In genomic region chr8:110664202-110664896, GRCm38 (mm10) we compare ENCODE assay signal across 8 mouse cellular contexts. TPM values are rescaled to one million over a fixed set of nuclear protein-coding genes. Genes with fewer than 3 reads are reported as not detected.
DNase-seq lines count a peak whose midpoint lies in the region; ATAC-seq lines count a peak whose summit lies in the region.

No protein-coding gene starts in this region.

- no peaks in the 10 kb centered on the region for H3K9me3 ChIP-seq in embryonic facial prominence, embryonic 14.5 days (ENCODE audit: control insufficient read depth, low read length)
- no peaks in the 10 kb centered on the region for H3K9me3 ChIP-seq in hindbrain, embryonic 10.5 days

- 64% methylated on average over 7 of the region's 7 CpGs for WGBS in embryonic facial prominence, embryonic 14.5 days
- WGBS in hindbrain, embryonic 10.5 days: 73% methylated on average over 7 of the region's 7 CpGs

- no peak overlapping the region for H3K9ac ChIP-seq in embryonic facial prominence, embryonic 14.5 days (ENCODE audit: low read depth, low read length)

- H3K27me3 ChIP-seq in embryonic facial prominence, embryonic 14.5 days (replicated peaks; ENCODE audit: control insufficient read depth, insufficient read depth, low read length): no peaks in the 10 kb centered on the region
- H3K27me3 ChIP-seq in hindbrain, embryonic 10.5 days (ENCODE audit: insufficient read depth, poor library complexity, severe bottlenecking): no peaks in the 10 kb centered on the region

- peak; percentile 60 for DNase-seq in ovary, postnatal 36 days (ENCODE audit: low spot score)
- no peak for DNase-seq in ovary, postnatal 10 days (ENCODE audit: low spot score)
- peak; percentile 57 for DNase-seq in embryonic facial prominence, embryonic 14.5 days (ENCODE audit: low spot score)
- DNase-seq in hindbrain, embryonic 10.5 days (ENCODE audit: low spot score): no peak
- peak; percentile 53 to 72 for DNase-seq in left cerebral cortex, adult 9 months (ENCODE audit: low spot score in 2 of 2)
- DNase-seq in right cerebral cortex, postnatal 4 days: peak; percentile 79
- DNase-seq in urinary bladder, adult 2 months (ENCODE audit: low spot score): no peak

- H3K4me3 ChIP-seq in embryonic facial prominence, embryonic 14.5 days (ENCODE audit: low read depth, low read length): no peak overlapping the region
- no peak overlapping the region for H3K4me3 ChIP-seq in hindbrain, embryonic 10.5 days

- ATAC-seq in embryonic facial prominence, embryonic 14.5 days (ENCODE audit: low read depth): peak; percentile 81
- ATAC-seq in CD4-positive, CD25-positive, alpha-beta regulatory T cell, adult 4 months: no peak

- H3K4me2 ChIP-seq in embryonic facial prominence, embryonic 14.5 days (ENCODE audit: low read depth, low read length): no peak overlapping the region

- 0 out of 2 replicates have a peak overlapping the region, but pooled peaks have one; percentile 36 for H3K27ac ChIP-seq in embryonic facial prominence, embryonic 14.5 days (replicated peaks; ENCODE audit: low read depth, low read length)
- H3K27ac ChIP-seq in hindbrain, embryonic 10.5 days: peak overlapping the region; percentile 75

- H3K4me1 ChIP-seq in embryonic facial prominence, embryonic 14.5 days (ENCODE audit: control insufficient read depth, insufficient read depth, low read length): peaks cover 11% of the 10 kb centered on the region; the same call in 1 of the 2 replicates
- H3K4me1 ChIP-seq in hindbrain, embryonic 10.5 days (replicated peaks): peaks cover 12% of the 10 kb centered on the region

- 0 out of 2 replicates have a peak, but pooled peaks cover 4% of the 10 kb centered on the region for H3K36me3 ChIP-seq in embryonic facial prominence, embryonic 14.5 days (ENCODE audit: control insufficient read depth, insufficient read depth, low read length)
- H3K36me3 ChIP-seq in hindbrain, embryonic 10.5 days: peaks cover 19% of the 10 kb centered on the region

RNA-seq across cellular contexts. Expression of gene Vac14, which starts 46.0 kb away (rescaled TPM):
- polyA plus RNA-seq in embryonic facial prominence, embryonic 14.5 days (2014; fragmentation: Nextera tagmentation; extraction: Ambion mirVana): 17.7 and 21.1 TPM in 2 replicates
- polyA plus RNA-seq in hindbrain, embryonic 10.5 days (2016; fragmentation: Nextera tagmentation; extraction: Ambion mirVana): 28.0 and 31.9 TPM in 2 replicates
- 1 to 10 TPM; 4.1 to 7.0 TPM for polyA plus RNA-seq in CD4-positive, CD25-positive, alpha-beta regulatory T cell, adult 4 months (2017; shearing (Covaris generic))
- 20.5 and 21.8 TPM in 2 replicates for polyA plus RNA-seq in urinary bladder, adult 2 months (2012; rRNA removed)

RNA-seq across cellular contexts. Expression of gene Mtss1l, which starts 56.9 kb away (rescaled TPM):
- 13.5 and 13.8 TPM in 2 replicates for polyA plus RNA-seq in embryonic facial prominence, embryonic 14.5 days (2014; fragmentation: Nextera tagmentation; extraction: Ambion mirVana)
- polyA plus RNA-seq in hindbrain, embryonic 10.5 days (2016; fragmentation: Nextera tagmentation; extraction: Ambion mirVana): 6.4 and 6.9 TPM in 2 replicates
- not detected for polyA plus RNA-seq in CD4-positive, CD25-positive, alpha-beta regulatory T cell, adult 4 months (2017; shearing (Covaris generic))
- polyA plus RNA-seq in urinary bladder, adult 2 months (2012; rRNA removed): 28.7 and 47.5 TPM in 2 replicates

Comparison
In these comparisons a context has a peak if more than half of its experiments do, and no peak if none do; other contexts are left out.
1. DNase-seq: peak in ovary, postnatal 36 days (single experiment), embryonic facial prominence, embryonic 14.5 days (single experiment), left cerebral cortex, adult 9 months (2 of 2) and right cerebral cortex, postnatal 4 days (single experiment); none in ovary, postnatal 10 days (single experiment), hindbrain, embryonic 10.5 days (single experiment) and urinary bladder, adult 2 months (single experiment).